Mouse (Mus musculus) colon, adult 2 months (tissue): ENCODE measurements around the gene OR5BS1P. TPM values are rescaled to one million over a fixed set of nuclear protein-coding genes. Genes with fewer than 3 reads are reported as not detected.

Experiments
- polyA plus RNA-seq: library from polyadenylated mRNA; depleted of rRNA; stranded (reverse); fragments of >200 nt; gene quantifications from 2 replicates; pipeline ENCODE4 v1.2.3, GENCODE M21; 2012; rRNA removed

Gene OR5BS1P
- polyA plus RNA-seq: not detected in 2 replicates

DNA sequence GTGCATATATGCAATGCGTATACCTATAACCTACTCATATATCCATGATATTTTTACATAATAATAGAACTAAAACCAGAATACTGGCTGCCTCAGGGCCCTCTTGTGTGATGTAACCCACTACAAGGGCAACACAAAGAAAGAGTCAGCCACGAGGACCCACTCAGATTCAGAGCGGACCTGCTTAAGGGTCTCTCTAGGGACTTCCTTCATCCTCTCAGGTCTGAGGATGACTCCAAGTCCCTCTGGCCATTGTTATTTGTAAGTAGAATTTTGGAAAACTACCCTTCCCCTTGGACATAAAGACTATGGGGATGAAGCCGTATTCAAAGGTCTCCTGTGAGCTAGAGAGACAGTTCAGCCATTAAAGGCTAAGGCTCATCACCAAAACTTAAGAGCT lies at the start of gene OR5BS1P:
Gene OR5BS1P, plus strand, starts transcription at position 301 of the 400 bp plus-strand sequence.

DNA sequence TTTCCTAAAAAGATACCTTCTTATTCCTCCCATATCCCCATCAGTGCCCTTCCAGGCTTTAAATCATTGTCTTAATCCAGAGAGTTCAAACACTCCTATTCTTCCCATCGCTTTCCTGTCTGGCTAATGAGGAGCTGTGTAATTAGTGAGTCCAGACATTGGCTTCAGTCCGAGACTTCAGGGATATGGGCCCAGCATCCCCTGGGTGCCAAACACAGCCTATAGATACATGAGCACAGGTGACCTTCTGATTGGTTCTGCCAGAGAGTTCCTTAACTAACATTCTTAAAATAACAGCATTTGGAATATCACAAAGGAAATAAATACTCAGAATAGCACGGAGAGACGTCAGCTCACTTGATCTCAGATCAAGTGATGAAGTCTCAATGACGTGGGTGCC lies 38.8 kb upstream of the OR5BS1P start, which contains the start of gene Olfr282:
Gene Olfr282, plus strand, starts transcription at position 301 of the 400 bp plus-strand sequence.

DNA sequence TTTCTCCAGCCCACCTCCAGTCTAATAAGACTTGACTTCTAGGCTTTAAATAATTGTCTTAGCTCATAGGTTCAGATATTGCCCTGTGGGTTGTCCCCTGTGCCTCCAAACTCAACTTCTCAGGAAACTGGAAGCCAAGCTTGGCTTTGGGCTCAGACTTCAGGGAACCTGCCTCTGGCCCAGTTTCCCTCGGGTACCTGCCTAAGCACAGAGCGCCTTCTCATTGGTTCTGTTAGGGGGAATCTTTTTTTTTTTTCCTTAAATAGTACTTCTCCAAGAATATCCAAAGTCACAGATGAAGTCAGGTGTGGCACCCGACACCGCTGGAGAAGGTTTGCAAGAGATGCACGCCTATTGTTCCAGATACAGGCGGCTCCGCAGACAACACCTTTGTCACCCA lies 17.4 kb upstream of the OR5BS1P start, which contains the start of gene Olfr281:
Gene Olfr281, plus strand, starts transcription at position 301 of the 400 bp plus-strand sequence.

DNA sequence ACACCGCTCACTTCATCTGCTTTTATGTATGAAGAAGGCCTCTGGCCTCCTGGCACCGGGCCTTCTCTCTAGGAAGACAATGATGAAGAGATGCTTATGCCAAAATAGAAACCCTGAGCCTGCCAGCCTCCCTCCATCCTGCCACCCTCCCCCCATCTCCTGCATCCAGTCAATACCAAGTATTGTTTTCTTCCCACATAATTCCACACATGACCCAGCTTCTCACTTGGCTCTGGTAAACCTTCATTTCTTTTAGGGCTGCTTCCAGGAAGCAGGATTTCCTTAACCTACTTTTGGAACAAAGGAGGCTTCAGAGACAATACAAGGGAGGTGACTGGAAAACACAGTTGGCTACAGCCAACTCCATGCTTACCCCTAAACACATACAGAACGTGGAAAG lies 13.0 kb downstream of the OR5BS1P start, which contains the start of gene Lalba:
Gene Lalba, minus strand, starts transcription at position 21 of the 400 bp plus-strand sequence.

DNA sequence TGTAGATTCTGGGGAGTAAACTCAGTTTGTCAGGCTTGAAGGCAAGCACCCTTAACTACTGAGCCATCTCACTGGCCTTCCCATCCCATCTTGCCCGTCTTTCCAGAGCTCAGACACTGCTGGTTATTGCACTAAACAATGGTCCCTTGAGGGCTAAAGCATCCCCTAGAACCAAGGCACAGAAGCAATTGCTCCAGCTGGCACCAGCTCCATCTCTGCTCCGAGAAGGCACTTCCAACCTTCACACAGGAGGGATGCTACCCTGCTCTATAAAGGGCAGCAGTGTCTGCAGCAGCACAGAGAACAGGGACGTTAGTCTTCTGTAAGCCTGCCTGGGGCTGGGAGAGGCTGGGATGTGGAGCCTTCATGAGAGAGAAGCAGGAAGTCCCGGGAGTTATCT lies 22.4 kb downstream of the OR5BS1P start, which contains the start of gene Olfr279:
Gene Olfr279, plus strand, starts transcription at position 301 of the 400 bp plus-strand sequence.

Other genes starting within 250 kb of the OR5BS1P start
- not detected in 2 replicates for gene Gm44579, start 248.9 kb upstream of the OR5BS1P start, polyA plus RNA-seq
- 0.24 TPM in 2 replicates for gene Olfr287, start 248.8 kb upstream of the OR5BS1P start, polyA plus RNA-seq
- gene Olfr286, start 235.4 kb upstream of the OR5BS1P start, polyA plus RNA-seq: 0.21 TPM in 1 of 2 replicates, not detected in the other
- gene H1fnt, start 212.6 kb upstream of the OR5BS1P start, polyA plus RNA-seq: not detected in 2 replicates
- gene Zfp641, start 173.7 kb upstream of the OR5BS1P start, polyA plus RNA-seq: 0.45 and 0.62 TPM in 2 replicates
- gene Olfr285, start 152.5 kb upstream of the OR5BS1P start, polyA plus RNA-seq: not detected in 2 replicates
- gene Olfr284, start 128.9 kb upstream of the OR5BS1P start, polyA plus RNA-seq: not detected in 2 replicates
- gene Olfr283, start 89.0 kb upstream of the OR5BS1P start, polyA plus RNA-seq: not detected in 2 replicates
- not detected in 2 replicates for gene Olfr282, start 38.7 kb upstream of the OR5BS1P start, polyA plus RNA-seq
- not detected in 2 replicates for gene Olfr281, start 17.3 kb upstream of the OR5BS1P start, polyA plus RNA-seq
- gene Lalba, start 12.8 kb downstream of the OR5BS1P start, polyA plus RNA-seq: not detected in 2 replicates
- not detected in 2 replicates for gene Olfr279, start 22.5 kb downstream of the OR5BS1P start, polyA plus RNA-seq
- 23.5 and 24.8 TPM in 2 replicates for gene Kansl2, start 64.4 kb downstream of the OR5BS1P start, polyA plus RNA-seq
- gene Ccnt1, start 101.0 kb downstream of the OR5BS1P start, polyA plus RNA-seq: 6.0 and 6.3 TPM in 2 replicates
- gene 4930415O20Rik, start 101.1 kb downstream of the OR5BS1P start, polyA plus RNA-seq: 0.43 TPM in 1 of 2 replicates, not detected in the other
- 189 and 211 TPM in 2 replicates for gene Adcy6, start 140.2 kb downstream of the OR5BS1P start, polyA plus RNA-seq
- 96.4 and 107 TPM in 2 replicates for gene Cacnb3, start 160.9 kb downstream of the OR5BS1P start, polyA plus RNA-seq
- 29.0 and 31.4 TPM in 2 replicates for gene Ddx23, start 193.0 kb downstream of the OR5BS1P start, polyA plus RNA-seq
- 1.2 and 2.3 TPM in 2 replicates for gene Rnd1, start 207.6 kb downstream of the OR5BS1P start, polyA plus RNA-seq
- 0.22 and 0.43 TPM in 2 replicates for gene Ccdc65, start 238.3 kb downstream of the OR5BS1P start, polyA plus RNA-seq